8 mouse cellular contexts compared by ENCODE assay signal in the genomic region with DNA sequence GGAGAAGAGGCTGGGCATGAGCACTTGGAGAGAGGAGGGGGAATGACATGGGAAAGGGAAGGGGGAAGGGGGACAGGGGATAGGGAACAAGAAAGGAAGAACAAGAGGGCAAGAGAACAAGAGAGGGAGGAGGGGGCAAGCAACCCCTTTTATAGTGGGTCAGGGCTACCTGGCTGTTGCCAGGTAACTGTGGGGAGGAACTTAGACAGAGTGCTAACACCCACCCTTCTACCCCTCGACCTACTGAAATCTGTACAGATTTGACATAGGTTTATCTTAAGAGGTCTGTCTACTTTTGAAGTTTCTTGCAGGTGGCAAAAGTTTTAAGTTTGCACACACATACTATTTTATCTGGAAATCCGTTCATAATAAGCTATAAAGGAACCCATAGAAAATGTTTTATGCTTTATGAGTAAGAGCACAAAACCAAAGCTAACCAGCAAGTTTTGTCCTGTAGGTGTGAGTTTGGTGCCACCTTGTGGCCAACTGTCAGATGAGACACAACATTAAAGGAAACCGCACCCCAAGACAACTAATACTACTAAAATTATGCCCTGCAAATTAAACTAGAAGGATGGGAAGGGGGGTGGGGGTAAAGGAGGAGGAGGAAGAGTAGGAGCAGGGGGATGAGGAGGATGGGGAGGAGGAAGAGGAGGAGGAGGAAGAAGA.
DNase-seq lines count a peak whose midpoint lies in the region; ATAC-seq and TF ChIP-seq lines count a peak whose summit lies in the region.

No protein-coding gene starts in this region.

- H3K9ac ChIP-seq in forebrain, embryonic 11.5 days (ENCODE audit: low read length) = no peak overlapping the region
- H3K9ac ChIP-seq in kidney, postnatal 0 days (ENCODE audit: low read depth, low read length) = no peak overlapping the region
- H3K9ac ChIP-seq in limb, embryonic 14.5 days (ENCODE audit: low read depth, low read length, severe bottlenecking) = no peak overlapping the region

- WGBS in forebrain, embryonic 11.5 days = 32% methylated on average over 3 of the region's 3 CpGs
- 23% methylated on average over 3 of the region's 3 CpGs for WGBS in kidney, postnatal 0 days
- 19% methylated on average over 3 of the region's 3 CpGs for WGBS in limb, embryonic 14.5 days

- no peak for TF ChIP-seq POLR2A in limb, embryonic 14.5 days (IDR thresholded peaks at IDR 0.05; ENCODE audit: borderline replicate concordance, extremely low read depth, insufficient read depth, insufficient read length)

- no peak overlapping the region for H3K4me3 ChIP-seq in forebrain, embryonic 11.5 days (ENCODE audit: low read depth, low read length)
- no peak overlapping the region for H3K4me3 ChIP-seq in kidney, postnatal 0 days (replicated peaks; ENCODE audit: low read depth, low read length)
- H3K4me3 ChIP-seq in limb, embryonic 14.5 days (replicated peaks; ENCODE audit: low read length) = no peak overlapping the region

- H3K27me3 ChIP-seq in forebrain, embryonic 11.5 days (ENCODE audit: control insufficient read depth, insufficient read depth, low read length) = no peaks in the 10 kb centered on the region
- no peaks in the 10 kb centered on the region for H3K27me3 ChIP-seq in kidney, postnatal 0 days (ENCODE audit: insufficient read depth, low read length)
- no peaks in the 10 kb centered on the region for H3K27me3 ChIP-seq in limb, embryonic 14.5 days (ENCODE audit: control insufficient read depth, insufficient read depth, low read length)

- H3K36me3 ChIP-seq in forebrain, embryonic 11.5 days (ENCODE audit: control insufficient read depth, insufficient read depth, low read length) = no peaks in the 10 kb centered on the region
- H3K36me3 ChIP-seq in kidney, postnatal 0 days (ENCODE audit: insufficient read depth, low read length) = no peaks in the 10 kb centered on the region
- no peaks in the 10 kb centered on the region for H3K36me3 ChIP-seq in limb, embryonic 14.5 days (ENCODE audit: control insufficient read depth, insufficient read depth, low read length)

- H3K27ac ChIP-seq in forebrain, embryonic 11.5 days (ENCODE audit: low read depth, low read length) = no peak overlapping the region
- no peak overlapping the region for H3K27ac ChIP-seq in kidney, postnatal 0 days
- no peak overlapping the region for H3K27ac ChIP-seq in limb, embryonic 14.5 days (replicated peaks; ENCODE audit: low read depth, low read length)

- no peak for ATAC-seq in forebrain, embryonic 11.5 days (replicated peaks; ENCODE audit: low FRiP score)
- ATAC-seq in kidney, postnatal 0 days (replicated peaks; ENCODE audit: low FRiP score, low read depth) = no peak
- ATAC-seq in limb, embryonic 14.5 days (ENCODE audit: low FRiP score, low read depth) = no peak

- DNase-seq in urinary bladder, adult 2 months (ENCODE audit: low spot score) = peak; percentile 26
- DNase-seq in urinary bladder, postnatal 10 days (ENCODE audit: low spot score) = no peak
- peak; percentile 40 for DNase-seq in c-Kit-positive CD71-negative TER-119-negative erythroid progenitor cells, embryonic 14.5 days (ENCODE audit: low read depth)
- peak; percentile 77 for DNase-seq in forebrain, embryonic 11.5 days (ENCODE audit: low spot score)
- DNase-seq in kidney, postnatal 0 days (ENCODE audit: low spot score) = peak; percentile 78
- DNase-seq in limb, embryonic 14.5 days (ENCODE audit: low spot score) = peak; percentile 82
- DNase-seq in ovary, postnatal 14 days (ENCODE audit: low spot score) = peak; percentile 56
- peak; percentile 37 for DNase-seq in yolk sac, embryonic 10.5 days (ENCODE audit: low spot score)

- no peaks in the 10 kb centered on the region for H3K9me3 ChIP-seq in forebrain, embryonic 11.5 days (ENCODE audit: control insufficient read depth, low read length)
- no peaks in the 10 kb centered on the region for H3K9me3 ChIP-seq in kidney, postnatal 0 days (replicated peaks; ENCODE audit: low read length)
- no peaks in the 10 kb centered on the region for H3K9me3 ChIP-seq in limb, embryonic 14.5 days (ENCODE audit: control insufficient read depth, low read length)

- TF ChIP-seq CTCF in kidney, postnatal 0 days (IDR thresholded peaks at IDR 0.05; ENCODE audit: low read depth) = peak; percentile 89

- no peaks in the 10 kb centered on the region for H3K4me1 ChIP-seq in forebrain, embryonic 11.5 days (replicated peaks; ENCODE audit: control insufficient read depth, insufficient read depth, low read length)
- H3K4me1 ChIP-seq in kidney, postnatal 0 days (replicated peaks; ENCODE audit: insufficient read depth, low read length) = no peaks in the 10 kb centered on the region
- H3K4me1 ChIP-seq in limb, embryonic 14.5 days (ENCODE audit: control insufficient read depth, insufficient read depth, low read length) = no peaks in the 10 kb centered on the region

- no peak overlapping the region for H3K4me2 ChIP-seq in forebrain, embryonic 11.5 days (ENCODE audit: low read depth, low read length, severe bottlenecking)
- no peak overlapping the region for H3K4me2 ChIP-seq in kidney, postnatal 0 days (ENCODE audit: low read length)
- no peak overlapping the region for H3K4me2 ChIP-seq in limb, embryonic 14.5 days (replicated peaks; ENCODE audit: low read depth, low read length, severe bottlenecking)
